Mouse (Mus musculus) forebrain, embryonic 13.5 days (tissue): ENCODE data around the gene Anapc15-ps. TPM values are rescaled to one million over a fixed set of nuclear protein-coding genes. Genes with fewer than 3 reads are reported as not detected.

Experiments
- ATAC-seq: fragments of 200-750 bp; cut with Nextera tagmentation; 2 replicates; pipeline ENCODE4 v1.8.0; 2017
- H3K27ac ChIP-seq: fragments of 300-500 bp; sonication (generic); 2 replicates; pipeline ENCODE4 v1.5.1; 2015; ENCODE audit warnings: inconsistent platforms, mild to moderate bottlenecking, moderate library complexity
- H3K27me3 ChIP-seq: fragments of 300-500 bp; sonication (generic); 2 replicates; pipeline ENCODE4 v1.6.1; 2015; ENCODE audit warnings: mild to moderate bottlenecking, inconsistent platforms
- H3K36me3 ChIP-seq: fragments of 300-500 bp; sonication (generic); 2 replicates; pipeline ENCODE4 v1.6.1; 2015; ENCODE audit warnings: mild to moderate bottlenecking, inconsistent platforms; ENCODE audit not compliant: poor library complexity, severe bottlenecking
- H3K4me1 ChIP-seq: fragments of 300-500 bp; sonication (generic); 2 replicates; pipeline ENCODE4 v1.6.1; 2015; ENCODE audit warnings: inconsistent platforms
- H3K4me2 ChIP-seq: fragments of 300-500 bp; sonication (generic); 2 replicates; pipeline ENCODE4 v1.6.1; 2015; ENCODE audit warnings: inconsistent platforms, mild to moderate bottlenecking, moderate library complexity
- H3K4me3 ChIP-seq: fragments of 300-500 bp; sonication (generic); 2 replicates; pipeline ENCODE4 v1.5.1; 2015; ENCODE audit warnings: mild to moderate bottlenecking, inconsistent platforms
- H3K9ac ChIP-seq: fragments of 300-500 bp; sonication (generic); 2 replicates; pipeline ENCODE4 v1.6.1; 2015; ENCODE audit warnings: mild to moderate bottlenecking, inconsistent platforms
- H3K9me3 ChIP-seq: fragments of 300-500 bp; sonication (generic); replicated peaks from 2 replicates; pipeline ENCODE4 v1.6.1; 2016; ENCODE audit warnings: inconsistent platforms
- WGBS: fragments of 180-500 bp; shearing (Covaris S2); methylation state at CpG from one replicate; pipeline ENCODE4 v1.1.7; 2015; 5-methylcytosine and 5-hydroxymethylcytosine counted together
- polyA plus RNA-seq: library from polyadenylated mRNA; unstranded; fragments of >200 nt; fragmentation: Nextera tagmentation; extraction: Ambion mirVana; gene quantifications from 2 replicates; pipeline ENCODE4 v1.2.1, GENCODE M21; 2015

Gene Anapc15-ps
- polyA plus RNA-seq, 1 experiment from 2014 or later = not detected

GRCm38 (mm10) chr10:95686041-95686440 lies 12.8 kb upstream of the Anapc15-ps start:
- H3K9me3 ChIP-seq = no peaks in the 10 kb centered on the region
- no peak for ATAC-seq
- no peaks in the 10 kb centered on the region for H3K36me3 ChIP-seq
- H3K4me3 ChIP-seq = no peak overlapping the region
- no peak overlapping the region for H3K4me2 ChIP-seq
- 0 out of 2 replicates have a peak, but pooled peaks cover 6% of the 10 kb centered on the region for H3K4me1 ChIP-seq
- WGBS = 93% methylated on average over 4 of the region's 4 CpGs
- H3K27ac ChIP-seq = no peak overlapping the region
- H3K9ac ChIP-seq = no peak overlapping the region
- H3K27me3 ChIP-seq = no peaks in the 10 kb centered on the region

GRCm38 (mm10) chr10:95684782-95685555 lies 11.7 kb upstream of the Anapc15-ps start:
- Histone ChIP-seq H3K36me3 (no peaks in the 10 kb centered on the region), H3K27ac (no peak overlapping the region; the same call in 1 of the 2 replicates), H3K4me3 (no peak overlapping the region), H3K27me3 (no peaks in the 10 kb centered on the region), H3K4me1 (0 out of 2 replicates have a peak, but pooled peaks cover 9% of the 10 kb centered on the region), H3K4me2 (no peak overlapping the region), H3K9ac (no peak overlapping the region), H3K9me3 (no peaks in the 10 kb centered on the region)
- 28% methylated on average over 15 of the region's 15 CpGs for WGBS
- peak; percentile 71; the same call in 1 of the 2 replicates for ATAC-seq

- Histone ChIP-seq H3K9me3 (no peaks in the 10 kb centered on the region), H3K9ac (no peak overlapping the region), H3K4me2 (no peak overlapping the region), H3K27ac (no peak overlapping the region), H3K27me3 (no peaks in the 10 kb centered on the region), H3K4me1 (0 out of 2 replicates have a peak, but pooled peaks cover 9% of the 10 kb centered on the region), H3K36me3 (no peaks in the 10 kb centered on the region), H3K4me3 (no peak overlapping the region)
- 95% methylated on average over 4 of the region's 4 CpGs for WGBS
- no peak for ATAC-seq
Measured at GRCm38 (mm10) chr10:95684250-95684649, 11.0 kb upstream of the Anapc15-ps start.

GRCm38 (mm10) chr10:95683735-95684134 lies 10.5 kb upstream of the Anapc15-ps start:
- Histone ChIP-seq H3K36me3 (no peaks in the 10 kb centered on the region), H3K4me3 (no peak overlapping the region), H3K4me1 (0 out of 2 replicates have a peak, but pooled peaks cover 9% of the 10 kb centered on the region), H3K27me3 (no peaks in the 10 kb centered on the region), H3K4me2 (no peak overlapping the region), H3K27ac (no peak overlapping the region), H3K9me3 (no peaks in the 10 kb centered on the region), H3K9ac (no peak overlapping the region)
- WGBS = 98% methylated on average over 3 of the region's 3 CpGs
- ATAC-seq = no peak

GRCm38 (mm10) chr10:95682964-95683363 lies 9.7 kb upstream of the Anapc15-ps start:
- no peaks in the 10 kb centered on the region for H3K27me3 ChIP-seq
- no peak overlapping the region for H3K4me3 ChIP-seq
- no peaks in the 10 kb centered on the region for H3K9me3 ChIP-seq
- H3K4me1 ChIP-seq = 0 out of 2 replicates have a peak, but pooled peaks cover 9% of the 10 kb centered on the region
- no peaks in the 10 kb centered on the region for H3K36me3 ChIP-seq
- no peak for ATAC-seq
- 69% methylated on average over 10 of the region's 10 CpGs for WGBS
- no peak overlapping the region for H3K4me2 ChIP-seq
- H3K27ac ChIP-seq = no peak overlapping the region
- no peak overlapping the region for H3K9ac ChIP-seq

GRCm38 (mm10) chr10:95682091-95682740 lies 9.0 kb upstream of the Anapc15-ps start:
- Histone ChIP-seq H3K9ac (no peak overlapping the region), H3K4me3 (no peak overlapping the region), H3K36me3 (no peaks in the 10 kb centered on the region), H3K9me3 (no peaks in the 10 kb centered on the region), H3K4me2 (no peak overlapping the region), H3K4me1 (0 out of 2 replicates have a peak, but pooled peaks cover 9% of the 10 kb centered on the region), H3K27me3 (no peaks in the 10 kb centered on the region), H3K27ac (no peak overlapping the region)
- WGBS = 92% methylated on average over 9 of the region's 9 CpGs
- no peak for ATAC-seq

- no peak overlapping the region for H3K9ac ChIP-seq
- WGBS = 86% methylated on average over 4 of the region's 4 CpGs
- H3K4me1 ChIP-seq = 0 out of 2 replicates have a peak, but pooled peaks cover 9% of the 10 kb centered on the region
- peak overlapping the region; percentile 46; the same call in 1 of the 2 replicates for H3K4me2 ChIP-seq
- no peak for ATAC-seq
- H3K27me3 ChIP-seq = no peaks in the 10 kb centered on the region
- H3K4me3 ChIP-seq = no peak overlapping the region
- H3K27ac ChIP-seq = no peak overlapping the region
- H3K36me3 ChIP-seq = no peaks in the 10 kb centered on the region
- H3K9me3 ChIP-seq = no peaks in the 10 kb centered on the region
Measured at GRCm38 (mm10) chr10:95681481-95681880, 8.2 kb upstream of the Anapc15-ps start.

- no peaks in the 10 kb centered on the region for H3K9me3 ChIP-seq
- 0 out of 2 replicates have a peak, but pooled peaks cover 9% of the 10 kb centered on the region for H3K4me1 ChIP-seq
- no peak overlapping the region for H3K27ac ChIP-seq
- no peak overlapping the region for H3K9ac ChIP-seq
- WGBS = 55% methylated on average over 7 of the region's 7 CpGs
- no peaks in the 10 kb centered on the region for H3K36me3 ChIP-seq
- H3K4me2 ChIP-seq = peak overlapping the region; percentile 46
- H3K27me3 ChIP-seq = no peaks in the 10 kb centered on the region
- H3K4me3 ChIP-seq = peak overlapping the region; percentile 14; the same call in 1 of the 2 replicates
- peak; percentile 50; the same call in 1 of the 2 replicates for ATAC-seq
Measured at GRCm38 (mm10) chr10:95681058-95681440, 7.8 kb upstream of the Anapc15-ps start.

- Histone ChIP-seq H3K27me3 (no peaks in the 10 kb centered on the region), H3K4me2 (peak overlapping the region; percentile 46), H3K9ac (no peak overlapping the region), H3K27ac (no peak overlapping the region), H3K4me3 (peak overlapping the region; percentile 14; the same call in 1 of the 2 replicates), H3K36me3 (no peaks in the 10 kb centered on the region), H3K4me1 (0 out of 2 replicates have a peak, but pooled peaks cover 9% of the 10 kb centered on the region), H3K9me3 (no peaks in the 10 kb centered on the region)
- 60% methylated on average over 28 of the region's 28 CpGs for WGBS
- ATAC-seq = no peak
Measured at GRCm38 (mm10) chr10:95680153-95681057, 7.2 kb upstream of the Anapc15-ps start.

GRCm38 (mm10) chr10:95679131-95679530 lies 5.9 kb upstream of the Anapc15-ps start:
- WGBS = 89% methylated on average over 5 of the region's 5 CpGs
- Histone ChIP-seq H3K4me3 (no peak overlapping the region), H3K9me3 (no peaks in the 10 kb centered on the region), H3K9ac (no peak overlapping the region), H3K27me3 (no peaks in the 10 kb centered on the region), H3K4me2 (no peak overlapping the region), H3K36me3 (no peaks in the 10 kb centered on the region), H3K27ac (no peak overlapping the region), H3K4me1 (0 out of 2 replicates have a peak, but pooled peaks cover 3% of the 10 kb centered on the region)
- ATAC-seq = no peak

GRCm38 (mm10) chr10:95678661-95679060 lies 5.4 kb upstream of the Anapc15-ps start:
- Histone ChIP-seq H3K4me3 (no peak overlapping the region), H3K9me3 (no peaks in the 10 kb centered on the region), H3K27ac (no peak overlapping the region), H3K4me2 (no peak overlapping the region), H3K9ac (no peak overlapping the region), H3K4me1 (0 out of 2 replicates have a peak, but pooled peaks cover 3% of the 10 kb centered on the region), H3K27me3 (no peaks in the 10 kb centered on the region), H3K36me3 (no peaks in the 10 kb centered on the region)
- WGBS = 82% methylated on average over 2 of the region's 2 CpGs
- no peak for ATAC-seq
